Mouse (Mus musculus) heart, postnatal 0 days (tissue): ENCODE results near the gene Fam102a. TPM values are rescaled to one million over a fixed set of nuclear protein-coding genes. Genes with fewer than 3 reads are reported as not detected.

Source experiments
- ATAC-seq: fragments of 200-750 bp; cut with Nextera tagmentation; 2 replicates; pipeline ENCODE4 v1.8.0; 2017; ENCODE audit warnings: low read depth, moderate number of reproducible peaks, moderate library complexity; ENCODE audit not compliant: insufficient read depth
- DNase-seq: peaks from one replicate; pipeline ENCODE4 v3.0.0-alpha.2; 2016; ENCODE audit warnings: low spot score
- H3K27ac ChIP-seq: fragments of 300-500 bp; sonication (generic); 2 replicates; pipeline ENCODE4 v1.5.1; 2014; ENCODE audit warnings: low read depth, mild to moderate bottlenecking
- H3K27me3 ChIP-seq: fragments of 300-500 bp; sonication (generic); 2 replicates; pipeline ENCODE4 v1.6.1; 2014; ENCODE audit warnings: low read length, mixed read lengths; ENCODE audit not compliant: control insufficient read depth, insufficient read depth
- H3K36me3 ChIP-seq: fragments of 300-500 bp; sonication (generic); replicated peaks from 2 replicates; pipeline ENCODE4 v1.6.1; 2014; ENCODE audit warnings: low read length, mixed read lengths; ENCODE audit not compliant: control insufficient read depth, insufficient read depth
- H3K4me1 ChIP-seq: fragments of 300-500 bp; sonication (generic); 2 replicates; pipeline ENCODE4 v1.6.1; 2014; ENCODE audit warnings: antibody characterized with exemption; ENCODE audit not compliant: control insufficient read depth, insufficient read depth
- H3K4me2 ChIP-seq: fragments of 300-500 bp; sonication (generic); 2 replicates; pipeline ENCODE4 v1.6.1; 2014; ENCODE audit warnings: low read depth, mild to moderate bottlenecking, low read length, moderate library complexity
- H3K4me3 ChIP-seq: fragments of 300-500 bp; sonication (generic); 2 replicates; pipeline ENCODE4 v1.5.1; 2014; ENCODE audit warnings: low read depth, low read length
- H3K9ac ChIP-seq: fragments of 300-500 bp; sonication (generic); replicated peaks from 2 replicates; pipeline ENCODE4 v1.6.1; 2014; ENCODE audit warnings: low read depth, low read length, mixed read lengths
- H3K9me3 ChIP-seq: fragments of 300-500 bp; sonication (generic); replicated peaks from 2 replicates; pipeline ENCODE4 v1.6.1; 2016; ENCODE audit warnings: low read length; ENCODE audit not compliant: control insufficient read depth
- CTCF ChIP-seq: IDR thresholded peaks from 2 replicates; pipeline ENCODE4 v1.5.1; 2016; ENCODE audit warnings: antibody characterized with exemption, control low read depth, low read depth
- EP300 ChIP-seq: IDR thresholded peaks from 2 replicates; pipeline ENCODE4 v1.6.1; 2016; ENCODE audit warnings: antibody characterized with exemption, low read depth
- WGBS: fragments of 180-500 bp; shearing (Covaris S2); extraction: QIAGEN DNeasy Blood & Tissue Kit; methylation state at CpG from one replicate; pipeline ENCODE4 v1.1.7; 2014; 5-methylcytosine and 5-hydroxymethylcytosine counted together
- polyA plus RNA-seq: library from polyadenylated mRNA; unstranded; fragments of >200 nt; fragmentation: Nextera tagmentation; extraction: Ambion mirVana; gene quantifications from 2 replicates; pipeline ENCODE4 v1.2.1, GENCODE M21; 2015
- total RNA-seq: library from RNA; depleted of rRNA; stranded (reverse); fragments of >200 nt; gene quantifications from 2 replicates; pipeline ENCODE4 v1.2.3, GENCODE M21; 2014; ENCODE audit warnings: low replicate concordance

The Fam102a gene
- total and polyA plus RNA-seq, 2 experiments from 2014 or later: 2.8 to 12.3 TPM

DNA sequence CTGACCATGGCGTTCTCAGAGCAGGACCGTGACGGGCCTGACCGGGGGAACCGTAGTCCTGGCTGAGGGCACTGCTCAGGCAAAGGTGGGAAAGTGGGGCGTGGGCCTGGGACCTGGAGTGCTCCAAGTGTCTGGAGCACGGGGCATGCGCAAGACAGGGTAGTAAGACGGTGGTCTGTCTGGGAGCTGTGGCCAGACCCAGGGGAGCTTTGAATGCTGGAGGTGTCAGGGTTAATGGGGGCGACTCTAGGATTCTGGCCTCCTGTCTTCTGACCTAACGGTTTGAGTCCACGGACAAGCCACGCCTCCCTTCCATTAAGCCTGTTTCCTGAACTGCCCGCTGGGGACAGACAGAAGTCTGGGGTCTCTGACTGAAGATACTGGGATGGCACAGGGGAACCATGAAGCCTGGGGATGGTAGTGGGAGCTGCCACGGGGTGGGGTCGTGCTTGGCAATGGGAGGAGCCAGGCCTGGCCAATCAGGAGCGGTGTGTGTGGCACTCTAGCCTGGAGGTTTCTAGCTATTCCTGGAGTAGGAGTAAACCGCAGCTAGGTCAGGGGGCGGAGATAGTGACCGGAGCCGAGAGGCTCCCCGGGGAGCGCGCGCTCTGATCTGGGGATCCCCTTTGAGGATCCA is 73.1 kb downstream of the Fam102a start:
- Histone ChIP-seq H3K9ac (peak overlapping the region; percentile 43), H3K36me3 (peaks cover 4% of the 10 kb centered on the region; the same call in 1 of the 2 replicates), H3K9me3 (no peaks in the 10 kb centered on the region), H3K27ac (peak overlapping the region; percentile 86), H3K4me3 (peak overlapping the region; percentile 76), H3K27me3 (no peaks in the 10 kb centered on the region), H3K4me1 (peaks cover 25% of the 10 kb centered on the region), H3K4me2 (peak overlapping the region; percentile 91)
- peak; percentile 91 for DNase-seq
- ATAC-seq: peak; percentile 79
- 3% methylated on average over 25 of the region's 25 CpGs for WGBS
- TF ChIP-seq EP300 (no peak), CTCF (no peak)

DNA sequence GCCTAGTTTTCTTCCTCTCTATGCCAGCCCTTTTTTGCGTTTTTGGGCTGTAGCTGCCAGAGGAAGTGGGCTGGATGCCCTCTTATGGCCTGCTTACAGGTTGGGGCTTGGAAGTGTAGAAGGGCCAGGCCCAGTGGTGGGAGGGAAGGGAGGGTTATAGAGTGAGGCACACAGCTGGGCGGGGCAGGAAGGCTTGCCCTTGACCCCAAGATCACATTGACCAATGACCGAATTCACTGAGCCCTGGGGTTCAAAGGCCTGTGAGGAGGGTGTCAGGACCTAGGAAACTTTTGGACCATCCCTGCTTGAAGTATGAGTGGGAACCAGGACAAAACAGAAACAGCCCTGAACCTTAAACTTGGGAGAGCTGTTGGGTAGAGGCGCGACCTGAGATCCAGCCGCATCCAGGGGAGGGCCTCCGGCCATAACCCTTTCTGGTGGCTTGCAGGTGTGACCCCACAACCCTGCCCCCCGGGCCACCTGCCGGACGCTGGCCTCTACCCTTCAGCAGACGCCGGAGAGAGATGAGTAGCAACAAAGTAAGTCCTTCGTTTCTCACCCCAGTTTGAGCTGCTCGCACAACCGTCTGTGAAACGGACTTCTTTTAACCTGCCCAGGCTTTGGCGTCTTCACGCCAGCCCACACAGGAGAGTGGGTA is 73.8 kb downstream of the Fam102a start:
- Histone ChIP-seq H3K4me1 (peaks cover 25% of the 10 kb centered on the region), H3K36me3 (peaks cover 10% of the 10 kb centered on the region), H3K9ac (peak overlapping the region; percentile 43), H3K27me3 (no peaks in the 10 kb centered on the region), H3K27ac (peak overlapping the region; percentile 86), H3K4me2 (peak overlapping the region; percentile 91), H3K9me3 (no peaks in the 10 kb centered on the region), H3K4me3 (peak overlapping the region; percentile 76)
- DNase-seq (no peak), ATAC-seq (peak; percentile 67)
- WGBS: 48% methylated on average over 18 of the region's 18 CpGs
- TF ChIP-seq CTCF: no peak
- no peak for TF ChIP-seq EP300

DNA sequence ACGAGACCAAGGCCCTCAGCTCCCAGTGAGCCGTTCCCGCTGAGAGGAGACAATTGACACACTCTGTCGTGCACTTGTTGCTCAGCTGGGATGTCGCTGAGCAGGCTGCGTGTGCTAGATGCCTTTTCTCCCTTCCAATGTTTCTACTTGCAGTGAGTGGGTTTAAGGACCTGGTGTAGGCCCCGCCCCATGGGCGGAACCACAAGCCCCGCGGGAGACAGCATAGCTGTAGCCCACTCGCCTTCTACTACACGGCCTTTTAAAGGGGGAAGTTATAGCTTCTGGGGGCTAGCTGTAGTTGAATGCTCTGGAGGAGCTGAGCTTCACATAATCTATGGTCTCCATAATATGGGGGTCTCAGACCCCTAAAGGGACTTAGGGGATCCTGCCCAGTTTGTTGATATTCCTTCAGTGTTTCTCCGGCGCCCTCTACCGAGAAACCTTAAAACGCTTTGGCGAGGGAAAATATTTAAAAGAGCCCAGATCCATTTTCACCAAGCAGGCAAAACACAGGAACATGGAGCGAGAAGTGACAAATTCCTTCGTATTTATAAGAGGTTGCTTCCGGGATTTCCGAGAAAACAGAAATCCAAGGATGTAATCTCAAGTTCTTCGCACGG is 75.6 kb downstream of the Fam102a start:
- Histone ChIP-seq H3K27me3 (no peaks in the 10 kb centered on the region), H3K4me3 (peak overlapping the region; percentile 45), H3K27ac (peak overlapping the region; percentile 61), H3K4me2 (peak overlapping the region; percentile 91), H3K9ac (peak overlapping the region; percentile 23), H3K36me3 (peaks cover 26% of the 10 kb centered on the region), H3K4me1 (peaks cover 25% of the 10 kb centered on the region), H3K9me3 (no peaks in the 10 kb centered on the region)
- 9% methylated on average over 23 of the region's 23 CpGs for WGBS
- DNase-seq: no peak
- ATAC-seq: no peak
- TF ChIP-seq CTCF (peak; percentile 48), EP300 (no peak)

DNA sequence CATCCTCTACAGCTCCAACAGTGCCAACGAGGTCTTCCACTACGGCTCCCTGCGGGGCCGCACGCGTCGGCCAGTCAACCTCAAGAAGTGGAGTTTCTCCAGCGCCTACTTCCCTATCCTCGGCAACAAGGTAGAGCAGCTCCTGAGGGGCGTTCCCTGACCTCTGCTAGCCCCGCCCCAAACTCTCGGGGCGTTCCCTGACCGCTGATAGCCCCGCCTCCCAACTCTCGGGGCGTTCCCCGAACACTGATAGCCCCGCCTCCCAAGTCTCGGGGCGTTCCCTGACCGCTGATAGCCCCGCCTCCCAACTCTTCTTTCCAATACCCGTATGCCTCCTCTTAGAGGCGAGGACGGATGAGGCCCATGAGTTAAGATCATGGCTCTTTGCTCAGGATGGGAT is 77.1 kb downstream of the Fam102a start:
- Histone ChIP-seq H3K27me3 (no peaks in the 10 kb centered on the region), H3K4me2 (no peak overlapping the region), H3K4me3 (no peak overlapping the region), H3K4me1 (peaks cover 23% of the 10 kb centered on the region), H3K36me3 (peaks cover 32% of the 10 kb centered on the region), H3K9ac (no peak overlapping the region), H3K9me3 (no peaks in the 10 kb centered on the region), H3K27ac (no peak overlapping the region)
- no peak for DNase-seq
- no peak for TF ChIP-seq CTCF
- no peak for TF ChIP-seq EP300
- no peak for ATAC-seq
- WGBS: 79% methylated on average over 26 of the region's 26 CpGs

DNA sequence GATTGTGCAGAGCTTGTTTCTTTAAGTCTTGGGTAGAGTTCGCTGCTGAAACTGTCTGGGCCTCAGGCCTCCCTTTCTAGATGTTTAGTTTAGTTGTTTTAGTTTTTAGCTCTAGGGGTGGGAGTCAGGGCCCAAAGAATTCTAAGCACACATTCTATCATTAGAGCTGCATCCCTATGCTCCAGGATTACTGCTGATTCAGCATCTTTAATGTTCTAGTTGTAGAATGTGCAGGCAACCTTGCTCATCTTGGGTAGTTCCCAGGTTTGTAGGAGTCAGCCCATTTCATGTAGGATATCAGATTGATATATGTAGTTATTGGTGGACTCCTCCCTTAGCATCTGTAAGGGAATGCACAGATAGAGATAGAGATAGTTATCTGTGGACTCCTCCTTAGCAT is 82.0 kb downstream of the Fam102a start:
- DNase-seq: no peak
- H3K27ac ChIP-seq: no peak overlapping the region
- 100% methylated on average over 1 of the region's 1 CpGs for WGBS
- peaks cover 52% of the 10 kb centered on the region for H3K36me3 ChIP-seq
- peaks cover 25% of the 10 kb centered on the region for H3K4me1 ChIP-seq
- no peak for TF ChIP-seq CTCF
- TF ChIP-seq EP300: no peak
- no peaks in the 10 kb centered on the region for H3K9me3 ChIP-seq
- no peak overlapping the region for H3K9ac ChIP-seq
- no peaks in the 10 kb centered on the region for H3K27me3 ChIP-seq
- no peak overlapping the region for H3K4me2 ChIP-seq
- no peak for ATAC-seq
- H3K4me3 ChIP-seq: no peak overlapping the region
